Mouse (Mus musculus): ENCODE data around the gene Tmcc3. TPM values are rescaled to one million over a fixed set of nuclear protein-coding genes. Genes with fewer than 3 reads are reported as not detected.
"Not testable (repeated sequence)": the region's sequence is repeated elsewhere in the genome, so short reads cannot be mapped to it uniquely, and the experiment has no call there.

Tmcc3 gene
- polyA plus RNA-seq, 1 experiment = 14.8 TPM

- H3K9ac ChIP-seq (ENCODE audit: low read depth, poor library complexity, severe bottlenecking) = no peak overlapping the region
- H3K4me1 ChIP-seq (ENCODE audit: control insufficient read depth, insufficient read depth, low read length) = peaks cover 11% of the 10 kb centered on the region
- H3K9me3 ChIP-seq (replicated peaks; ENCODE audit: control insufficient read depth, insufficient read depth, low read length, poor library complexity, severe bottlenecking) = no peaks in the 10 kb centered on the region
- H3K27me3 ChIP-seq (ENCODE audit: control insufficient read depth, insufficient read depth, low read length, poor library complexity, severe bottlenecking) = no peaks in the 10 kb centered on the region
- TF ChIP-seq POLR2A (IDR thresholded peaks at IDR 0.05; ENCODE audit: insufficient read depth, low read length) = no peak
- TF ChIP-seq EP300 (IDR thresholded peaks at IDR 0.05; ENCODE audit: insufficient read depth, low read depth, low read length) = peak; percentile 80
- TF ChIP-seq CTCF (IDR thresholded peaks at IDR 0.05; ENCODE audit: low read depth, low read length) = no peak
- H3K4me3 ChIP-seq (ENCODE audit: low read depth, low read length) = no peak overlapping the region
- H3K36me3 ChIP-seq (ENCODE audit: control insufficient read depth, insufficient read depth, low read length, poor library complexity, severe bottlenecking) = no peaks in the 10 kb centered on the region
- H3K27ac ChIP-seq (ENCODE audit: insufficient read depth, low read length) = peak overlapping the region; percentile 62
Observed at GRCm38 (mm10) chr10:94531482-94531881, 219.7 kb downstream of the Tmcc3 start.

- Histone ChIP-seq H3K27me3 (ENCODE audit: control insufficient read depth, insufficient read depth, low read length, poor library complexity, severe bottlenecking) (no peaks in the 10 kb centered on the region), H3K36me3 (ENCODE audit: control insufficient read depth, insufficient read depth, low read length, poor library complexity, severe bottlenecking) (no peaks in the 10 kb centered on the region), H3K27ac (ENCODE audit: insufficient read depth, low read length) (peak overlapping the region; percentile 54), H3K9ac (ENCODE audit: low read depth, poor library complexity, severe bottlenecking) (no peak overlapping the region), H3K4me3 (ENCODE audit: low read depth, low read length) (no peak overlapping the region), H3K9me3 (replicated peaks; ENCODE audit: control insufficient read depth, insufficient read depth, low read length, poor library complexity, severe bottlenecking) (no peaks in the 10 kb centered on the region), H3K4me1 (ENCODE audit: control insufficient read depth, insufficient read depth, low read length) (peaks cover 11% of the 10 kb centered on the region)
- TF ChIP-seq EP300 (IDR thresholded peaks at IDR 0.05; ENCODE audit: insufficient read depth, low read depth, low read length) = peak; percentile 69
- no peak for TF ChIP-seq POLR2A (IDR thresholded peaks at IDR 0.05; ENCODE audit: insufficient read depth, low read length)
Observed at GRCm38 (mm10) chr10:94533081-94533724, 221.5 kb downstream of the Tmcc3 start.

GRCm38 (mm10) chr10:94538623-94539022 is 226.9 kb downstream of the Tmcc3 start:
- not testable (repeated sequence) for H3K9me3 ChIP-seq (replicated peaks; ENCODE audit: control insufficient read depth, insufficient read depth, low read length, poor library complexity, severe bottlenecking); H3K27ac ChIP-seq (ENCODE audit: insufficient read depth, low read length); H3K4me3 ChIP-seq (ENCODE audit: low read depth, low read length); H3K36me3 ChIP-seq (ENCODE audit: control insufficient read depth, insufficient read depth, low read length, poor library complexity, severe bottlenecking); H3K9ac ChIP-seq (ENCODE audit: low read depth, poor library complexity, severe bottlenecking); H3K4me1 ChIP-seq (ENCODE audit: control insufficient read depth, insufficient read depth, low read length); H3K27me3 ChIP-seq (ENCODE audit: control insufficient read depth, insufficient read depth, low read length, poor library complexity, severe bottlenecking)

GRCm38 (mm10) chr10:94540241-94540640 is 228.5 kb downstream of the Tmcc3 start:
- no peaks in the 10 kb centered on the region for H3K36me3 ChIP-seq (ENCODE audit: control insufficient read depth, insufficient read depth, low read length, poor library complexity, severe bottlenecking)
- H3K9ac ChIP-seq (ENCODE audit: low read depth, poor library complexity, severe bottlenecking) = no peak overlapping the region
- H3K4me1 ChIP-seq (ENCODE audit: control insufficient read depth, insufficient read depth, low read length) = peaks cover under 1% of the 10 kb centered on the region
- H3K9me3 ChIP-seq (replicated peaks; ENCODE audit: control insufficient read depth, insufficient read depth, low read length, poor library complexity, severe bottlenecking) = no peaks in the 10 kb centered on the region; the same call in 1 of the 2 replicates
- no peak overlapping the region for H3K27ac ChIP-seq (ENCODE audit: insufficient read depth, low read length)
- no peak for TF ChIP-seq CTCF (IDR thresholded peaks at IDR 0.05; ENCODE audit: low read depth, low read length)
- TF ChIP-seq POLR2A (IDR thresholded peaks at IDR 0.05; ENCODE audit: insufficient read depth, low read length) = no peak
- TF ChIP-seq EP300 (IDR thresholded peaks at IDR 0.05; ENCODE audit: insufficient read depth, low read depth, low read length) = no peak
- H3K27me3 ChIP-seq (ENCODE audit: control insufficient read depth, insufficient read depth, low read length, poor library complexity, severe bottlenecking) = no peaks in the 10 kb centered on the region
- no peak overlapping the region for H3K4me3 ChIP-seq (ENCODE audit: low read depth, low read length)

- H3K27ac ChIP-seq (ENCODE audit: insufficient read depth, low read length) = no peak overlapping the region
- no peak for TF ChIP-seq CTCF (IDR thresholded peaks at IDR 0.05; ENCODE audit: low read depth, low read length)
- TF ChIP-seq EP300 (IDR thresholded peaks at IDR 0.05; ENCODE audit: insufficient read depth, low read depth, low read length) = no peak
- no peak for TF ChIP-seq POLR2A (IDR thresholded peaks at IDR 0.05; ENCODE audit: insufficient read depth, low read length)
- peaks cover 2% of the 10 kb centered on the region for H3K4me1 ChIP-seq (ENCODE audit: control insufficient read depth, insufficient read depth, low read length)
- H3K36me3 ChIP-seq (ENCODE audit: control insufficient read depth, insufficient read depth, low read length, poor library complexity, severe bottlenecking) = no peaks in the 10 kb centered on the region
- H3K4me3 ChIP-seq (ENCODE audit: low read depth, low read length) = no peak overlapping the region
- H3K27me3 ChIP-seq (ENCODE audit: control insufficient read depth, insufficient read depth, low read length, poor library complexity, severe bottlenecking) = no peaks in the 10 kb centered on the region
- H3K9ac ChIP-seq (ENCODE audit: low read depth, poor library complexity, severe bottlenecking) = no peak overlapping the region
- H3K9me3 ChIP-seq (replicated peaks; ENCODE audit: control insufficient read depth, insufficient read depth, low read length, poor library complexity, severe bottlenecking) = no peaks in the 10 kb centered on the region; the same call in 1 of the 2 replicates
Observed at GRCm38 (mm10) chr10:94543956-94544355, 232.2 kb downstream of the Tmcc3 start.

GRCm38 (mm10) chr10:94544803-94545202 is 233.1 kb downstream of the Tmcc3 start:
- Histone ChIP-seq H3K27ac (ENCODE audit: insufficient read depth, low read length) (no peak overlapping the region), H3K27me3 (ENCODE audit: control insufficient read depth, insufficient read depth, low read length, poor library complexity, severe bottlenecking) (no peaks in the 10 kb centered on the region), H3K4me3 (ENCODE audit: low read depth, low read length) (no peak overlapping the region), H3K9me3 (replicated peaks; ENCODE audit: control insufficient read depth, insufficient read depth, low read length, poor library complexity, severe bottlenecking) (no peaks in the 10 kb centered on the region; the same call in 1 of the 2 replicates), H3K9ac (ENCODE audit: low read depth, poor library complexity, severe bottlenecking) (no peak overlapping the region), H3K36me3 (ENCODE audit: control insufficient read depth, insufficient read depth, low read length, poor library complexity, severe bottlenecking) (no peaks in the 10 kb centered on the region), H3K4me1 (ENCODE audit: control insufficient read depth, insufficient read depth, low read length) (peaks cover 2% of the 10 kb centered on the region)
- TF ChIP-seq POLR2A (IDR thresholded peaks at IDR 0.05; ENCODE audit: insufficient read depth, low read length) = no peak
- TF ChIP-seq EP300 (IDR thresholded peaks at IDR 0.05; ENCODE audit: insufficient read depth, low read depth, low read length) = no peak
- TF ChIP-seq CTCF (IDR thresholded peaks at IDR 0.05; ENCODE audit: low read depth, low read length) = no peak

All from ES-Bruce4 (cell line).